Mouse (Mus musculus): ENCODE data around the gene Rwdd3. TPM values are rescaled to one million over a fixed set of nuclear protein-coding genes. Genes with fewer than 3 reads are reported as not detected.

The Rwdd3 gene
- polyA plus RNA-seq, 1 experiment from 2014 or later = 2.6 TPM

GRCm38 (mm10) chr3:121169092-121169942 is 2.2 kb downstream of the Rwdd3 start:
- Histone ChIP-seq H3K36me3 (ENCODE audit: control insufficient read depth, insufficient read depth, low read length) (no peaks in the 10 kb centered on the region), H3K4me1 (ENCODE audit: control insufficient read depth, insufficient read depth, low read length) (no peaks in the 10 kb centered on the region), H3K27ac (ENCODE audit: low read depth, low read length) (no peak overlapping the region), H3K9me3 (ENCODE audit: control insufficient read depth, low read length) (no peaks in the 10 kb centered on the region), H3K4me2 (ENCODE audit: low read depth) (no peak overlapping the region), H3K27me3 (ENCODE audit: control insufficient read depth, insufficient read depth, low read length) (no peaks in the 10 kb centered on the region), H3K9ac (ENCODE audit: low read length) (no peak overlapping the region), H3K4me3 (ENCODE audit: low read depth, low read length) (no peak overlapping the region)
- ATAC-seq (ENCODE audit: insufficient read depth, low FRiP score, low TSS enrichment) (no peak), DNase-seq (ENCODE audit: low spot score) (no peak)
- 86% methylated on average over 15 of the region's 15 CpGs for WGBS

GRCm38 (mm10) chr3:121168581-121168980 is 2.9 kb downstream of the Rwdd3 start:
- no peak for DNase-seq (ENCODE audit: low spot score)
- WGBS = 92% methylated on average over 8 of the region's 8 CpGs
- no peaks in the 10 kb centered on the region for H3K27me3 ChIP-seq (ENCODE audit: control insufficient read depth, insufficient read depth, low read length)

GRCm38 (mm10) chr3:121163271-121163819 is 8.2 kb downstream of the Rwdd3 start:
- Histone ChIP-seq H3K4me2 (ENCODE audit: low read depth) (no peak overlapping the region), H3K4me1 (ENCODE audit: control insufficient read depth, insufficient read depth, low read length) (no peaks in the 10 kb centered on the region), H3K9me3 (ENCODE audit: control insufficient read depth, low read length) (no peaks in the 10 kb centered on the region), H3K27me3 (ENCODE audit: control insufficient read depth, insufficient read depth, low read length) (no peaks in the 10 kb centered on the region), H3K36me3 (ENCODE audit: control insufficient read depth, insufficient read depth, low read length) (no peaks in the 10 kb centered on the region), H3K27ac (ENCODE audit: low read depth, low read length) (no peak overlapping the region), H3K4me3 (ENCODE audit: low read depth, low read length) (no peak overlapping the region), H3K9ac (ENCODE audit: low read length) (no peak overlapping the region)
- 54% methylated on average over 7 of the region's 7 CpGs for WGBS
- ATAC-seq (ENCODE audit: insufficient read depth, low FRiP score, low TSS enrichment) (peak; percentile 35; the same call in 1 of the 2 replicates), DNase-seq (ENCODE audit: low spot score) (peak; percentile 55)

More at GRCm38 (mm10) chr3:121168581-121168980, 2.9 kb downstream of the Rwdd3 start:
- H3K27ac ChIP-seq (ENCODE audit: low read depth, low read length) = no peak overlapping the region
- H3K4me2 ChIP-seq (ENCODE audit: low read depth) = no peak overlapping the region
- no peak for ATAC-seq (ENCODE audit: insufficient read depth, low FRiP score, low TSS enrichment)
- no peak overlapping the region for H3K9ac ChIP-seq (ENCODE audit: low read length)
- H3K9me3 ChIP-seq (ENCODE audit: control insufficient read depth, low read length) = no peaks in the 10 kb centered on the region
- H3K4me1 ChIP-seq (ENCODE audit: control insufficient read depth, insufficient read depth, low read length) = no peaks in the 10 kb centered on the region
- no peaks in the 10 kb centered on the region for H3K36me3 ChIP-seq (ENCODE audit: control insufficient read depth, insufficient read depth, low read length)
- no peak overlapping the region for H3K4me3 ChIP-seq (ENCODE audit: low read depth, low read length)

GRCm38 (mm10) chr3:121161661-121162060 is 9.8 kb downstream of the Rwdd3 start:
- Histone ChIP-seq H3K9me3 (ENCODE audit: control insufficient read depth, low read length) (no peaks in the 10 kb centered on the region), H3K27me3 (ENCODE audit: control insufficient read depth, insufficient read depth, low read length) (no peaks in the 10 kb centered on the region), H3K4me3 (ENCODE audit: low read depth, low read length) (no peak overlapping the region), H3K4me2 (ENCODE audit: low read depth) (no peak overlapping the region), H3K36me3 (ENCODE audit: control insufficient read depth, insufficient read depth, low read length) (no peaks in the 10 kb centered on the region), H3K27ac (ENCODE audit: low read depth, low read length) (no peak overlapping the region), H3K4me1 (ENCODE audit: control insufficient read depth, insufficient read depth, low read length) (peaks cover 1% of the 10 kb centered on the region; the same call in 1 of the 2 replicates), H3K9ac (ENCODE audit: low read length) (no peak overlapping the region)
- ATAC-seq (ENCODE audit: insufficient read depth, low FRiP score, low TSS enrichment) (no peak), DNase-seq (ENCODE audit: low spot score) (no peak)
- WGBS = 42% methylated on average over 2 of the region's 2 CpGs

- Histone ChIP-seq H3K27ac (ENCODE audit: low read depth, low read length) (no peak overlapping the region), H3K36me3 (ENCODE audit: control insufficient read depth, insufficient read depth, low read length) (no peaks in the 10 kb centered on the region), H3K4me2 (ENCODE audit: low read depth) (no peak overlapping the region), H3K4me3 (ENCODE audit: low read depth, low read length) (no peak overlapping the region), H3K27me3 (ENCODE audit: control insufficient read depth, insufficient read depth, low read length) (no peaks in the 10 kb centered on the region), H3K4me1 (ENCODE audit: control insufficient read depth, insufficient read depth, low read length) (peaks cover 3% of the 10 kb centered on the region; the same call in 1 of the 2 replicates), H3K9me3 (ENCODE audit: control insufficient read depth, low read length) (no peaks in the 10 kb centered on the region), H3K9ac (ENCODE audit: low read length) (no peak overlapping the region)
- WGBS = 83% methylated on average over 4 of the region's 4 CpGs
- ATAC-seq (ENCODE audit: insufficient read depth, low FRiP score, low TSS enrichment) = no peak
- no peak for DNase-seq (ENCODE audit: low spot score)
Measured at GRCm38 (mm10) chr3:121160424-121160823, 11.1 kb downstream of the Rwdd3 start.

- H3K4me3 ChIP-seq (ENCODE audit: low read depth, low read length) = no peak overlapping the region
- no peaks in the 10 kb centered on the region for H3K27me3 ChIP-seq (ENCODE audit: control insufficient read depth, insufficient read depth, low read length)
- no peak overlapping the region for H3K27ac ChIP-seq (ENCODE audit: low read depth, low read length)
- H3K4me2 ChIP-seq (ENCODE audit: low read depth) = no peak overlapping the region
- no peak for DNase-seq (ENCODE audit: low spot score)
- WGBS = 78% methylated on average over 10 of the region's 10 CpGs
- H3K36me3 ChIP-seq (ENCODE audit: control insufficient read depth, insufficient read depth, low read length) = no peaks in the 10 kb centered on the region
- ATAC-seq (ENCODE audit: insufficient read depth, low FRiP score, low TSS enrichment) = no peak
- H3K9me3 ChIP-seq (ENCODE audit: control insufficient read depth, low read length) = no peaks in the 10 kb centered on the region
- no peak overlapping the region for H3K9ac ChIP-seq (ENCODE audit: low read length)
- H3K4me1 ChIP-seq (ENCODE audit: control insufficient read depth, insufficient read depth, low read length) = peaks cover 3% of the 10 kb centered on the region; the same call in 1 of the 2 replicates
Measured at GRCm38 (mm10) chr3:121159566-121159965, 11.9 kb downstream of the Rwdd3 start.

GRCm38 (mm10) chr3:121158901-121159351 is 12.6 kb downstream of the Rwdd3 start:
- no peaks in the 10 kb centered on the region for H3K27me3 ChIP-seq (ENCODE audit: control insufficient read depth, insufficient read depth, low read length)
- H3K9me3 ChIP-seq (ENCODE audit: control insufficient read depth, low read length) = no peaks in the 10 kb centered on the region
- DNase-seq (ENCODE audit: low spot score) = no peak
- no peak overlapping the region for H3K27ac ChIP-seq (ENCODE audit: low read depth, low read length)
- no peaks in the 10 kb centered on the region for H3K36me3 ChIP-seq (ENCODE audit: control insufficient read depth, insufficient read depth, low read length)
- H3K9ac ChIP-seq (ENCODE audit: low read length) = no peak overlapping the region
- H3K4me2 ChIP-seq (ENCODE audit: low read depth) = no peak overlapping the region
- ATAC-seq (ENCODE audit: insufficient read depth, low FRiP score, low TSS enrichment) = no peak
- H3K4me1 ChIP-seq (ENCODE audit: control insufficient read depth, insufficient read depth, low read length) = peaks cover 3% of the 10 kb centered on the region; the same call in 1 of the 2 replicates
- no peak overlapping the region for H3K4me3 ChIP-seq (ENCODE audit: low read depth, low read length)
- WGBS = 91% methylated on average over 16 of the region's 16 CpGs

- DNase-seq (ENCODE audit: low spot score) (no peak), ATAC-seq (ENCODE audit: insufficient read depth, low FRiP score, low TSS enrichment) (no peak)
- Histone ChIP-seq H3K9me3 (ENCODE audit: control insufficient read depth, low read length) (no peaks in the 10 kb centered on the region), H3K27me3 (ENCODE audit: control insufficient read depth, insufficient read depth, low read length) (no peaks in the 10 kb centered on the region), H3K27ac (ENCODE audit: low read depth, low read length) (no peak overlapping the region), H3K36me3 (ENCODE audit: control insufficient read depth, insufficient read depth, low read length) (no peaks in the 10 kb centered on the region), H3K4me3 (ENCODE audit: low read depth, low read length) (no peak overlapping the region), H3K9ac (ENCODE audit: low read length) (no peak overlapping the region), H3K4me2 (ENCODE audit: low read depth) (no peak overlapping the region), H3K4me1 (ENCODE audit: control insufficient read depth, insufficient read depth, low read length) (peaks cover 3% of the 10 kb centered on the region; the same call in 1 of the 2 replicates)
- WGBS = 74% methylated on average over 10 of the region's 10 CpGs
Measured at GRCm38 (mm10) chr3:121157546-121158330, 13.8 kb downstream of the Rwdd3 start.
